Mouse (Mus musculus) B cell, adult 2 months (primary cell): Measurements from ENCODE around the gene Thra.

Experiments
- DNase-seq, 2 experiments: peaks; one replicate each; pipeline ENCODE4 v3.0.0; 2022

Gene Thra

GRCm38 (mm10) chr11:98808417-98808816 is 68.0 kb downstream of the Thra start:
- DNase-seq = no peak

- peak; percentile 98 to 99 for DNase-seq
Observed at GRCm38 (mm10) chr11:98809457-98810290, 69.2 kb downstream of the Thra start.

- no peak for DNase-seq
Observed at GRCm38 (mm10) chr11:98810686-98811085, 70.2 kb downstream of the Thra start.

GRCm38 (mm10) chr11:98816706-98817239 is 76.3 kb downstream of the Thra start:
- DNase-seq = peak; percentile 39 to 53
